Mouse (Mus musculus): ENCODE measurements at regions not wholly inside any gene's neighbourhood (a gene's known extent, or its start where the extent isn't known, plus 50 kb on each side); places are given as distances from the start of the nearest gene placed in this dataset.

DNA sequence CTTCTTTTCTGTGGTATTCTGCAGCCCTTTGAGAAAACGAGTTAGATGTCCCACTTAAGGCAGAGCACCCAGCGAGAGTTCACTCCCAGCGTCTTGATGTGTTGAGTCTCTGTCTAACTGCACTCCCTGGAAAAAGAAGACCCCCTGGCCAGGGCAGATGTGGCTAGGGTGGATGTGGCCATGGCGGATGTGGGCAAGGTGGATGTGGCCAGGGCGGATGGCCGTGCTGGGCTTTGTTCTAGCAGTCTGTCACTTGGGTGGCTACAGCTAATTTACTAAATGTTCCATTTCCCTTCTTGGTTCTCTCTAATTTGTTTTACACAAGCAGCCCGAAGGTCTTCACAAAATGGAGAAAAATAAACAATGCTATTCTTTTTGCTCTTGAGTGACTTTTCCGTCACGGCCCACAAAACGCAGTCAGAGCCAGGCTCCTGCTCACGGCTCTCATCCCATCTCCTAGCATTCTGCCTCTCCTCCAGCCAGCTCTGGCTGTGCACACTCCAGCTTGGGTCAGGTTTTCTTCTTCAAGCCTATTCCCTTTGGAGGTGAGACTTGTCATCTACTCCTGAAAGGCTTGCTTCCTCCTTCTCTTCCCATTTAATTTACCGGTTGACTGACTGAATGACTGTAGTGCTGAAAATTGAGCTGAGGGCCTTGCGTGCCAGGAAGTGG, 173.4 kb upstream of the Ccdc122 start:
- no peak for DNase-seq

DNA sequence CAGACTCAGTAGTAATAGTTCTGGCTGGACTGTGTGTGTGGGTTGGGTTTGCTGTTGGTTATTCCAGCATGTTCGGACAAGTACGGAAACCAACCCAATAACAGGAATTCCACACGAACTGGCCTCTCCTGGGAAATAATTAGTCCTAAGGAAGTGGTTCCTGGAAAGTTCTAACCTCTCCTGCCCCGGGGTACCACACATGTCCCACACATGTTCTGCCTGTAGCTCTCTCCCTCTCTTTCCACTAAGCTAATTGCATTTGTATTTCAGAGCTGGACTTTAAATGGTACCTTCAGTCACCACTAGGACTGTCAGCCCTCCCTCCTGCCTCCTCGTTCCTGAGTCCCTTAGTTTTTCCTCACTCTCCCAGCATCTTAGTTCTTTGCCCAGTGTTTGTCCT, 178.2 kb upstream of the Ccdc122 start:
- no peak for DNase-seq

DNA sequence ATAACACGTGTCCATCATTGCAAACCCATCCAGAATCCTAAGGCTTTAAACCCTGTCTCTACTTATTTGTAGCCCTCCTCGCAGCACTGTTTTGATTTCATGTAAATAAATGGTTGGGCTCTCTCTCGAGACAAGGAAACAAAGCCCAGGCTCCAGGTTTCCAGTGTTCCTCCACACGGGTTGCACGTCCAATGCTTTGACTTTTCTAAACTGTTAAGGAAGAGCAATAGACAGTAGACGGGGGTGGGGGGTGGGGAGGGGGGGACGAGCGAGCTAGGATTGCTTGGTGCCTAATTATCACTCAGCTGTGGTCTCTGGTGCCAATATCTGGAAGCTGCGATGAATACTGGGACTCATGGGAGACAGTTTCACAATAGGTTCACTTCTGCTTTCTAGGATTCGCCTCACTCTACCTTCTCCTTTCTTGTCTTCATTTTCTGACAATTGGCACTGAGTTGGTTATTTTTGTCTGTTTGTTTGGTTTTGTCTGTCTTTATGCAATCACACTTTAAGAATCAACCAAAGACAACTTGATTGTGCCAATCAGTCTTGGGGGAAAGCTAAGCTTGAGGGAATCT, 179.3 kb upstream of the Ccdc122 start:
- DNase-seq: no peak

DNA sequence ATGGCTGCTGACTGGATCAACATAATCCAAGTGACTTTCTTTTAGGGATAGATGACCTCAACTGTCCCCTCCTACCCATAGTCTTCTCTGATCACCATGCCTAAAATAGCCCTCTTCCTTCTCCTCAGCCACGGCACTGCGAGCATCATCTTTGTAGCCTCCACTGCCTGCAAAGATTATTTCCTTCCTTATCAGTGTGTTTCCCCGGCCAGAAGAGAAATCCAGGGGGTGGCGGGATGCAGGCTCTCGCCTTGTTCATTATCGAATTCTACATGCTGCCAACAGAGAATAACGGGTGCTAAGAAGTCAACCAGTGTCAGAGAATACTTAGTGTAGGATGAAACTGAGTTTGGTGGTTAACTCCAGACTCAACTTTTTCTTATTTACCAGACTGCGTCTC, 180.0 kb upstream of the Ccdc122 start:
- DNase-seq: no peak

DNA sequence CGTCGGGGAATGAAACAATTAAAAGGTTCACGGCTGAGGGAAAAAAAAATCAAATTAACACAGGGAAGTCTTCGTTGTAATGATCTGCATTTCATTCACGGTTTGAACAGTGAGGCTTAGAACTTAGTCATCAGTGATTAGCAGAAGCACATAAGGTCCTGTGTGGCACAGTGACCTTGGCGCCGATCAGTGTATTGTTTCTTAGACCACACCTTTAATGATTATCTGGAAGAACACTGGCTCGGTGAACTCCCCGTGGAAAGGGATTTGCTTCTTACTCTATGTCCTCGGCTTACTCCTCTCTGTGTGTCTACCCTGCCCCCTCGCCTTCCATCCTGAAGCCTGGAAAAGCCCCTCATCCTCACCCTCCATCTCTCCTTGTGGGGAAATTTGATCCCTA, 181.6 kb upstream of the Ccdc122 start:
- no peak for DNase-seq

DNA sequence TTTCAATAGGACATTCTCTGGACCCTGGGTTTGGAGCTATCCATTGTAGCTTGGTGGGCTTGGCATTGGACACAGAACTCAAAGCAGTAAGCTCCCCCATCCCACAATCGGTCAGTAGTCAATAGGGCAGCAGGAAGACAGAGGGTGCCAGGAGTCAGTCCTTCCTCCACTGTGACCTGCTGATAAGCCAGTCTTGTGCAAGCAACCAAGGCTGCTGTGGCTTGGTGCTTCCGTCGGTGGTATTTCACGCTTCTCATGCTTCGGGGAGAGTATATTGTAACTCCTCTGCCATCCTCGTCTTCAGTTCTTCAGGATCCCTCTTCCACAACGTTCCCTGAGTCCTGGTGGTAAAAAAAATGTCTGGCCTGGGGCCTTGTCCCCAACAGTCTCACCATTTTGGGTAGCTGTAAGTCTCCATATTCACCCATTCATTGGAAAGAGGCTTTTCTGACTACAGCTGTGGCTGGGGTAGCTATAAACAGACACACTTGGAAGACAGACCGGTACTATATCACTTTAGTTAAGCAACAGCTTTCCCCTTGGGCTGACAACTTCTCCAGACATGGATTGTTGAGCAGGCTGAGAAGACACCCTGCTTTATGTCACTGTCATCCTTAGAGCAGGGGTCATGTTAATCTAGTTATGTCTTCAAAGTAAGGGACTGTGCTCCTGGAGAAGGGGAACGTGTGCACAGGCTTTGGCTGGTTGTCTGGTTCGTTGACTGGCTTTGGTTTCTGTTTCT, 184.9 kb upstream of the Ccdc122 start:
- no peak for DNase-seq

DNA sequence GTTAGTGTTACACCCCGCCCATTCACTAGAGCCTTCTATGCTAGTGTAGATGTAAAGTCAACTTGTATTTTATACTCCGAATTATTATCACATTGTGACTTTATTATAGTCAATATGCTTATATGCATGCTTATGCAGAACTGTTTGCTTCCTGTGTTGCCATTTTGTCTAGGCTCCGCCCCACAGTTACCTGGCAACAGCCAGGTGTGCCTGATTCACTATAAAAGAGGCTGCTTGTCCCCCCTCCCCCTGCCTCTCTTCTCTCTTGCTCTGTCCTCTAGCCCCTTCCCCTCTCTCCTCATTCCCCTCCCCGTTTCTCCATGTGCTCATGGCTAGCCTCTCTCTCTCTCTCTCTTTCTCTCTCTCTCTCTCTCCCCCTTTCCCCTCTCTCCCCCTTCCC, 185.9 kb upstream of the Ccdc122 start:
- no peak for DNase-seq

DNA sequence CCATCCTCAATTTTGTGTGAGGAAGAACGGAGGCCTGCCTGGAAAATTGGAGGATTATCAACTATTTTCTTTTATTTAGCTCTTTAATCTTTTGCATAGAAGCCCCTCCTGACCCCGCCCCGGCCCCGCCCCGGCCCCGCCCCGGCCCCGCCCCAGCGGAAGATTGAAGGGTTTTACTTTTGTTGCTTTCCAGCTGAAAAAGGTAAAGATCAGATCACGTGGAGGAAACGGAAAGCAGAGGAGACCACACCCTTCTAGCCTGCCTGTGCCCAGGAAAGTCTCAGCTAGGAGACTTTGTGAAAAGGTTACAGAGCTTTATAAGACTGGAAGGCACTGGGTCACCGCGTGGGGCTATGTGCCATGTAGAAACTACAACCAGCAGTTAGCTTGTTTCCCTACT, 186.5 kb upstream of the Ccdc122 start:
- DNase-seq: no peak

DNA sequence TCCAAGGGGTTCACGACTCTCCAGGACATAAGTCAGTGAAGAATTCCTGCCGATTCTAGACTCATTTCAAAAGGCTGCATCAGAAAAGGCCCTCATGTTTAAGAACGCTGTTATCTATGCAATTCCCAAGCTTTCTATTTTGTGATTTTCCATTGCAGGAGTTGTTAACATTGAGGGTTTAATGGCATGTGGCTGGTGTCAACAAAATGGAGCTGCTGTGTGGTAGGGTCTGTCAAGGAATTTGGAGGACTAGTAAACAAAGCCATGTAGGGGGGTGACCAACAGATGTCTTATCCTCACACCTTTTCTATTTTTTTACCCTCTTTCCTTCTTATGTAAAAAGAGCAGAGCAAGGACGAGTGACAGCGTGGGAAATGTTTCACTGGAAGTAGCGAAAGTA, 186.9 kb upstream of the Ccdc122 start:
- DNase-seq: no peak

DNA sequence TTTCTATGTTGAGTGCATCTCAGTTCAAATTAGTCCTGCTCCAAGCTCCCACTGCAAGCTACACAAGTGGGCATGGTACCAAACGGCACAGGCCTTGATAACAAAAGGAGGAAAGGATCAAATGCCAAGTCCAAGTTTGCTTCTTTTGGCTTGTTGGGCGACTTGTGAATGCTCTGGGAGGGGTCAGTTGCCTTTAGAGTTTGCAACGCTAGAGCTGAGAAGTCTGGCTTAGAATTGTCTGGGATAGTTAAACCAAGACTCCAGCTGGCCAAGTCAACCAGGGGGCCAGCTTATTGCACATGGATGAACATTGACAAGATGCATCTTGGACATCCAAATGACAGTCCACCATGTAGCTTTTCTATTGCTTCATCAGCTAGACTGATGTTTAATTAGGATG, 187.5 kb upstream of the Ccdc122 start:
- no peak for DNase-seq

DNA sequence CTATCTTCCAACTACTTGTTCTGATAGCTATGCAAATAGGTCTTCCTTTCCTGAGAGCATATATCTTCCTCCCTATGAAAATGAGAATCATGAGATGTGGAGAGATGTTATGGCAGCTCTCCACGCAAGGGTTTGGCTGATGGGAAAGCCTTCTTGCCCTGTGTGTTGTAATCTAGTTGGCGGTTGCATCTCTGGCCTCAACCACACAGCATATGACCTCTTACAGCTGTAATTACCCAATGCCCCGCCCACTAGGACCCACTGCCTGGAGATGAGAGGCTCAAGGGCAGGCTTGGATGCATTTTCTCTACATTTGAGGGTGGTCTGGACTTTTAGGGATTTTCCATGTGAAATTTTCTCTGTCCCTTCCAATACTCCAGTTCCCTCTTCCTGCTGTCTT, 190.9 kb upstream of the Ccdc122 start:
- no peak for DNase-seq

DNA sequence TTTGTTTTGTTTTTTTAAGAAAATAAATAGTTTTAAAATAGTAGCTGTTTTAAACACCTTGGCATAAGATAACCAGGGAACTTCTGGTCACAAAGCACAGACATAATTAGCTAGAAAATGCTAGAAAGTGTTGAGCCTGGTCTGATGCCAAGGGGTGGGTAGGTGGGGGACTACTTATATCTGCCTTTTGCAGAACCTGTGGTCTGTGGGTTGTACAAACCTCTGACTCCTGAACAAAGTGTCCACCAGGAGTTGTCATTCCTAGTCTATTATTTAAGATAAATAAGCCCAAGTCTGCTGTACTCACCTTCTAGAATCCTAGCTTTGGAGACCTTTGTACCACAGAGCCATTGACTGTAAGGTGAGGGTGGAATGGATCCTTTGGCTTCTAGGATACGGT, 191.9 kb upstream of the Ccdc122 start:
- DNase-seq: no peak

DNA sequence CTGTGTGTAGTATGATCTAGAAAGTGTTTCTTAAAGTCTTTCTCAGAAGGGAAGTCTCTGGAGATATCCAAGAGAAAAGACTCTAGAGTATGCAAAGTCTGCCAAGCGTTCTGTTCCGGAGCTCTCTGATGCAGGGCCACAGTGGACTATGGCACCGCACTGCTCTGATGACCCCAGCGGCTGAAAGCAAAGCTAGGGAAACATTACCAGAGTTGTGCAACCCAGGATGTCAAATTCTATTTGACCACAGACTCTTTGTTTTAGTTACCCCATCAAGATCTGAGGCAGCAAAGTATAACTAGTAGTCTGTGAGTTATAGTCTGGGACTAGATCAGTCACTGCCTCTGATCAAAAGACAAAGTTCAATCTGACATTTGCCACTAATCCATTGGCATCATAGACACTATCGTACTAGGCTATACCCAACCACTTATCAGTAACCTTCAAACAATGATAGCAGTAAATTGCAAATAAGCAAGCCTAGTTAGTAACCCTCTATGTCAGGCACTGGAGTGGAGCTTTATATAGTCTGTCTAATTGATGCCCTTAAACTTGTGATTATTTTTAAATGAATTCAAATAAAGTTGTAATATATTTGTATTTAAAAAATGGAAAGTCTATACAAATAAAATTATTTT, 198.9 kb upstream of the Ccdc122 start:
- no peak for DNase-seq

DNA sequence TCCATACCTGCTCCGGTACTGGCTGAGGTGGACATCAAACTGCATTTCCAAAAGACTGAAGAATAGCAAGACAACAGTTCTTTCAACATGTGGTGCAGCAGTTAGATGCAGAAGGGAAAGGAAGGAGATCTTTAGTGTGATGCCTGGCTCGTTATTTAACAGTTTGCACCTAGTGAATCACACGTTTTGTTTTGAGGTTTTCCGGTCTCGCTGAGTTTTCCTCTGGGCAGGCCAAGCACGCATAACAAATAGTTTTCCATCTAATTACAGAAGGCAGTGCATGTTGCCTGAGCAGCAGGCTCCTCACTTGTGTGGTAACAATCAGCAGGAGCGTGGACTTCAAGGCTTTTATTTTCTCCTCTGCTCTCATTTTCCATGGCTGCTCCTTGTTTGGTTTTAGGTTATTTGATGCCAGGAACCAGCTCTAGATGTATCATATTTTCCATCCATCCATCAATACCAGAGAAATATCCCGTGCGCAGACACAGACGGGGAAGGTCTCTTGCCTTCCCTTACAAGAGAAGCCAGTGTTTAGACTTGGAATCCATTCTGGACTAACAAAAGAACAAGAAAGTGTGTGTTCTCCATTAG, 199.6 kb upstream of the Ccdc122 start:
- no peak for DNase-seq

DNA sequence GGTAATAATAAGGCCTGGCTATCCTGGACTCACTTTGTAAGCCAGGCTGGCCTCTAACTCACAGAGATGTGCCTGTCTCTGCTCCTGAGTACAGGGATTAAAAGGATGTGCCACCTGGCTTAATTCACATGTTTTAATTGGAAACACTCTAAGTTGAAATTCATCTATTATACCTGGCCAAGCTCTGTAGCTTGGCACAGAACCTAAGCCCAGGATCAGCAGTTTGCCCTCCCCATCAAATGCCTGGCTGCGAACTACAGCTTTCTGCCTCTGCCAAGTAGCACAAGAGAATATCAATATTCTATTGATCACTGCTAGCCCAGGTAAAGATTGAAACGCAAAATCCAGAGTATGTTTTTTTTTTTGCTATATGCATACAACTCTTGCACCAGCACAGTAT, 200.3 kb upstream of the Ccdc122 start:
- no peak for DNase-seq

DNA sequence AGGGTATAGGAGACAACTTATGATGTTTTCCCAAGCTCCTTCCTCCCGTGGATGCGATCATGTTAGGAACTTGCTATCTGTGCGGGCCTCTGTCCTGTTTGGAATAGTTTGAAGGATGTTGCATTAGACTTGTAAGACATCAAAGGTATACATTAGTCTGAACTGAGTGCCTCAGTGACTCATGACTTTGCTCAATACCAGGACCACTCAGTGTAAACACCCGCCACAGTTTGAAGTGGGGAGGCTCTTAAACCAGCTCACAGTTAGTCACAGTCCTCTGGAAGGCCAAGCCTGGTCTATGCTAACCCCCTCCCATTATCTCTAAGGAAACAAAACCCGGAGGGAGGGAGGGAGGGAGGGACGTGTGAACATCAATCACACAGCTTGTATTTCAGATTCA, 202.5 kb upstream of the Ccdc122 start:
- DNase-seq: no peak

DNA sequence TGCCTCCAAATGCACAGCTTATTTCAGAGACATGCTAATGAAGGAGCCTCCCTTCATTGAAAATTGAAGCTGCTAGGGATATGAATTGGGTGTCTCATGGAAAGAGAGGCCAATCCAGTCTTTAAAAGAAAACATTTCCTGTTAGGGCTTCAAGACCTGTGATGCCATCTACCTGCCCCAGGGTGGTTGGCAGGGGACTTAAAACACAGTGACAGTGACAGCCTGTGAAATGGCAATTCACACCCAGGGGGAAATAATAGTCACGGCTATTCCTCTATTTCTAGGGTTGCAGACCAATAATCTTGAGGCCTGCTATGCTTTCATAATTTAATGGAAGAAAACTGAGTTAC, 207.4 kb upstream of the Ccdc122 start:
- no peak for DNase-seq

DNA sequence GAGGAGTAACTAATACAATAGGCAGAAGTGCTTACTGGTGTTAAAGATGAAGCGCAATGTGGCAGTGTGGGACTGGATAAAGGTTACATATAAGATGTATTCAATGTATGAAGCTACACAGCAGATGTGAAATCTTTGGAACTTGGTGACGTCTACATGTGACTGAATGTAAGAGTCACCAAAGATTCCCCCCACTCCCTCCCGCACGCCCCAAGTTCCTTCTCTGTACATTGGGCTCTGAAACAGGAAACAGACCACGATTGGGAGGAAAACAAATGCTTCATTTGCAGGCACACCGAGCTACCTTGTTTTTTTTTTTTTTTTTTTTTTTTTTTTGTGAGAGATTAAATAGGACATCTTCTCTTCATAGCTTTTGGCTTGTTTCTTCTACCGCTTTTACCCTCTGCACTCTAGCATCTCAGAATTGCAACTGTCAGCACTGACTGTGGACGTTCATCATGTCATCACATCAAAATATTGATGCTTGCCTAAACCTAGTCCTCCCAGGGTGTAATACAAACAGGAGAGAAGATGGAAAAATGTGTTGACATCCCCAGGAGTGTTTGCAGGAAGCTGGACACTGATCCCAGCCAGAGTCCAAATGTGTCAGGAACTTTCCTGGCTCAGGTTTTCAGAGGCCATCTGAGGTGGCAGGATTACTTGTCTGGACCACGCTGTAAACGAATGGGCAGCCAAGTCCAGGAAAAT, 208.0 kb upstream of the Ccdc122 start:
- no peak for DNase-seq

DNA sequence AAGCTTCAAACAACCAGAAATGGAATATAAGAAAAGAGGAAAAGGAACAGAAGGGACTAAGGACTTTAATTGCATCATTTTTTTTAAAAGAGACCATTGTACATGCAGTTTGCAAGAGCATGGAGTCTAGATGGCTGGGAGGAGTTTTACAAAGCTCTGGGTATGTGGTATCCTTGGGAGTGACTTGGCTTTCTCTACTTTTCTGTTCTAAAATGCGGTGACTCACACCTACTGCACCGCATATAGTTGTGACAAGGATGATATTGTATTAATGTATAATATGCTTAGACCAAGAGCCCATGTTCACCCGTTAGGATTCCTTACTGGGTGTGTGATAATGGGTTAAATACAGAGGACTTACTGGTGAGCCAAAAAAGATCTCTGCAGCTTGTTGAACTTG, 212.5 kb upstream of the Ccdc122 start:
- DNase-seq: no peak

DNA sequence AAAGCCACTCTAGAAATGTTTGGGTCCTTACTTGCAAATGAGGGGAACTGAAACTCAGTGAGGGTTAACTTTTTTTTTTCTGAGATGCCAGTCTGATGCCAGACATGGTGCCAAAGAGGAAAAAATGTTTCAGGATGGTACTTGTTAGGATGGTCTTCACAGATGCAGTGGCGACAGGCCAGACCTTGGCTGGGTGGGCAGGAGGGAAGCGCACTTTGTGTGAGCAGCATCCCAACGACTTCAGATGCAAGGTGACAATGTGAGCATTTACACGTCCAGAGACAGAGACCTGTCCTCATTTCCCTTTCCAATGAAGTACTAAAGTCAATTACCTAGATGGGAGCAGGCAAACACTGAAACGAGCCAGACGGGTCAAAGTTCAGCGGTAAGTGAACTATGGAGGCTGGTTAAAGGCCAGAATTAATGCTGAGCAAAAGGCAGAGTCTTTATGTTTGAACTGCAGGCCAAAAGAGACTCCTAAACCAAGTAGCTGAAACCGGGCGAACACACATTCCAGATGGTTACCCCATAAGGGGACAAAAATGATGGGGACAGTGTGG, 213.7 kb upstream of the Ccdc122 start:
- DNase-seq: no peak

DNA sequence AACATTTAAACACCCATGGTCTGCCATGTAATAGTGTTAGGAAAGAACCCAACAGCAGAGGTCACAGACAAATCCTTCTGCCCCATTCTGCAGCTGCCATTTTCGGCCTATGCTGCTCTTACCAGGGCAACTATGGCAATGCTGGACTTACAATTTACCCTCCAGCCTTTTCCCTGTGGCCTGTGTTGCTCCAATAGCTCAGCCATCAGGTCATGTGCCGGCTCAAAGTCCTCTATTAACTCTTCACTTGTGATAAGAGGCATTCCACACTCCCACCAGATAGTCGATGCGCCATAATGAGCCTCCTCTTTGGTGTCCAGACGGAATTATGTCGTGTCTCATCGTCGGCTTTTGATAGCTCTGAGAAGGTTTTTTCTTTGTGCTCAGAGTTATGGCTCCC, 214.7 kb upstream of the Ccdc122 start:
- DNase-seq: no peak

DNA sequence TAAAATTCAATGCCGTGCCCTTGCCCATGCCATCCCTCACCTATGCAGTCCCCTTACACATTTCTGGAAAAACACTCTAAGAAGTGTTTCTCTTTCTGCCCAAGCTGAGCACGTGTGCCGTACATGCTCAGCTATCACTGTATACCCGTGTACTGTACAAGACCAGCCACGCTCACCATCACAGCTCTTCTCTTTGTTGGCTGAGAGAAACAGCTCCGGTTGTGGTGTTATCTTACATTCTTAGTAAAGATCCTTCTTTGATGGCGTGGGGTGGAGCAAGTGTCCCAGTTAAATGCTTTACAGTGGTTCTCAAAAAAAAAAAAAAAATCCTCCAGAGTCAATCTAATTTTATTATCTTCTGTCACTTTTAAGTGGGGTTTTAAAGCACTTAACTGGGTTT, 215.1 kb upstream of the Ccdc122 start:
- no peak for DNase-seq

DNA sequence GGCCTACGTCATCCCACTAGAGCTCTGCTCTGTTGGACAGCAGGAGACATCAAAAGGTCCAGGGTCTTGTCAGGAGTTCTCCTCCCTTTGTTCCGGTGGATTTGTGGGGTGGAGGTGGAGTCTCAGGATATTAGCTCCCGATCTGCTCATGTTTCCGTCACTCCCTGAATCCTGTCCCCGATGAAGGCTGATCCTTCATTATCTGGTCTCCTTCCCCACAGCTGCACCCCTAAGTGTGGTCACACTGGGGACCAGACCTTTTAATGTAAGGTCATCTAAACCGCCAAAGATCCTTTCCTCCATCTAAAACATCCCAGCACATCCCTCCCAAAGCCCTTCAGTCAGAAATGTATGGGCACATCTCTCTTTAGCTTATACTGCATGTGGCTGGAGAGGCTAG, 215.6 kb upstream of the Ccdc122 start:
- no peak for DNase-seq

Data from lung, postnatal 14 days (tissue).